ENCODE assay signal across 18 mouse cellular contexts in the genomic region with DNA sequence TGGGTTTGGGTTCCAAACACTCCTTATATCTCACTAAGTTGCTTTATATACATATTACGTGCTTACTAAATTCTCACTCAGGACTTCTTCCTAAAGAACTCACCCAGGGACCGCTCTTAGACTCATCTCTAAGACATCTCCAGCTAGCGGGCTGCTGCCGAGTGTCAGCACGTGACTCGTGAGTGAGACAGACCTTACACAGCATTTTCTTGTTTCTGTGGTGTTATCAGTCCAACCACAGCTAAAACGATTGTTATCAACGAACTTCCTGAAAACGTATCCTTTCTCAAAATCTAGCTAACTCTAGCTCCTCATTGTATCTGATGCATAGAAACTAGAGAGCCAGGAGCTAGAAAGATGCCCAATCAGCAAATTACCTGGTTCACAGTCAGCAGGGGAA.
"Had no signal": no experiment of that assay in that cellular context is flagged by ENCODE, and none has a peak within 500 bp of the region (broad histone marks: within the 10 kb centered on the region; RNA-seq: fewer than 3 reads in every experiment).

No protein-coding gene starts in this region.

- H3K4me1 ChIP-seq: midbrain, embryonic 10.5 days had no signal

- H3K9me3 ChIP-seq: midbrain, embryonic 10.5 days; midbrain, embryonic 12.5 days; neural tube, embryonic 13.5 days; neural tube, embryonic 15.5 days had no signal

- H3K9ac ChIP-seq: liver, embryonic 14.5 days; lung, embryonic 14.5 days; midbrain, embryonic 12.5 days; neural tube, embryonic 13.5 days; neural tube, embryonic 15.5 days had no signal

- H3K27ac ChIP-seq: liver, embryonic 14.5 days; midbrain, embryonic 10.5 days; midbrain, embryonic 12.5 days; neural tube, embryonic 13.5 days; neural tube, embryonic 15.5 days had no signal

- H3K4me2 ChIP-seq: lung, embryonic 14.5 days; midbrain, embryonic 12.5 days; neural tube, embryonic 13.5 days; neural tube, embryonic 15.5 days had no signal

- H3K4me3 ChIP-seq: midbrain, embryonic 10.5 days; midbrain, embryonic 12.5 days; myocyte; neural tube, embryonic 13.5 days; neural tube, embryonic 15.5 days had no signal

- DNase-seq: lung, adult 18-20 months; lung, embryonic 14.5 days; lung, postnatal 10 days; lung, postnatal 4 days; midbrain, embryonic 14.5 days; right cerebral cortex, postnatal 25 days; right cerebral cortex, postnatal 4 days; spleen, adult 18-20 months; thymus, adult 2 months; thymus, postnatal 14 days; thymus, postnatal 36 days had no signal

- ATAC-seq: midbrain, embryonic 16.5 days had no signal

- H3K36me3 ChIP-seq: midbrain, embryonic 10.5 days; midbrain, embryonic 12.5 days; neural tube, embryonic 13.5 days; neural tube, embryonic 15.5 days had no signal

- H3K27me3 ChIP-seq: midbrain, embryonic 12.5 days; neural tube, embryonic 13.5 days; neural tube, embryonic 15.5 days had no signal
